Mouse (Mus musculus) urinary bladder, postnatal 14 days (tissue): Measurements from ENCODE around the gene Arf3.

Experiments used
- DNase-seq: peaks from one replicate; pipeline ENCODE4 v3.0.0; 2021; ENCODE audit warnings: low spot score

The Arf3 gene

DNA sequence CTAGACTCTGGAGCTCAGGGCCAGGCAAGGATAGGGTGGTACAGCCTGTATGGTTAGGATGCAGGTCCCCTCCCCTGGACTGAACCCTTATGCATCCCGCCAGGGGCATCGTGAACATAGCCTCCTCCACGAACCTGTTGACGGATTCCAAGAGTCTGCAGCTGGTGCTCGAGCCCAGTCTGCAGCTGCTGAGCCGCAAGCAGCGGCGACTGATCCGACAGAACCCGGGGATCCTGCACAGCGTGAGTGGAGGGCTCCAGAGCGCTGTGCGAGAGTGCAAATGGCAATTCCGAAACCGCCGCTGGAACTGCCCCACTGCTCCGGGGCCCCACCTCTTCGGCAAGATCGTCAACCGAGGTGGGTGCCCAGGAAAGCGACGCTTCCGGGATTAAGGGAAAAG lies 27.7 kb upstream of the Arf3 start:
- DNase-seq: no peak

DNA sequence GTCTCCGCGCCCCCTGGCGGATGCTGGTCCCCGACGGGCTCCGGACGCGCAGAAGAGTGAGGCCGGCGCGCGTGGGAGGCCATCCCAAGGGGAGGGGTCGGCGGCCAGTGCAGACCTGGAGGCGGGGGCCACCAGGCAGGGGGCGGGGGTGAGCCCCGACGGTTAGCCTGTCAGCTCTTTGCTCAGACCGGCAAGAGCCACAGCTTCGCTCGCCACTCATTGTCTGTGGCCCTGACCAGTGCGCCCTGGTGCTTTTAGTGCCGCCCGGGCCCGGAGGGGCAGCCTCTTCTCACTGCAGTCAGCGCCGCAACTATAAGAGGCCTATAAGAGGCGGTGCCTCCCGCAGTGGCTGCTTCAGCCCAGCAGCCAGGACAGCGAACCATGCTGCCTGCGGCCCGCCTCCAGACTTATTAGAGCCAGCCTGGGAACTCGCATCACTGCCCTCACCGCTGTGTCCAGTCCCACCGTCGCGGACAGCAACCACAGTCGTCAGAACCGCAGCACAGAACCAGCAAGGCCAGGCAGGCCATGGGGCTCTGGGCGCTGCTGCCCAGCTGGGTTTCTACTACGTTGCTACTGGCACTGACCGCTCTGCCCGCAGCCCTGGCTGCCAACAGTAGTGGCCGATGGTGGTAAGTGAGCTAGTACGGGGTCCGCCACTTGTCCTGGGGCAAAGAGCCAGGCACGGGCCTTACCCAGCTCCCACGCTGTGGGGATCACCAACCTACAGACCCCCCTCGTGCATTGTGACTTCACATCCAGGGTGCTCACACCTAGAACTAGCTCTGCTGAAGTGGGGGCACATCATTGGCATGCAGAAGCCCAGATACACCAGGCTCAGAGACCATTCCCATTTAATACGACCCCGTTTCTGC lies 26.9 kb upstream of the Arf3 start, which contains the start of gene Wnt1:
Gene Wnt1, plus strand, starts transcription at position 197 of the 875 bp plus-strand sequence.
- peak; percentile 55 for DNase-seq

DNA sequence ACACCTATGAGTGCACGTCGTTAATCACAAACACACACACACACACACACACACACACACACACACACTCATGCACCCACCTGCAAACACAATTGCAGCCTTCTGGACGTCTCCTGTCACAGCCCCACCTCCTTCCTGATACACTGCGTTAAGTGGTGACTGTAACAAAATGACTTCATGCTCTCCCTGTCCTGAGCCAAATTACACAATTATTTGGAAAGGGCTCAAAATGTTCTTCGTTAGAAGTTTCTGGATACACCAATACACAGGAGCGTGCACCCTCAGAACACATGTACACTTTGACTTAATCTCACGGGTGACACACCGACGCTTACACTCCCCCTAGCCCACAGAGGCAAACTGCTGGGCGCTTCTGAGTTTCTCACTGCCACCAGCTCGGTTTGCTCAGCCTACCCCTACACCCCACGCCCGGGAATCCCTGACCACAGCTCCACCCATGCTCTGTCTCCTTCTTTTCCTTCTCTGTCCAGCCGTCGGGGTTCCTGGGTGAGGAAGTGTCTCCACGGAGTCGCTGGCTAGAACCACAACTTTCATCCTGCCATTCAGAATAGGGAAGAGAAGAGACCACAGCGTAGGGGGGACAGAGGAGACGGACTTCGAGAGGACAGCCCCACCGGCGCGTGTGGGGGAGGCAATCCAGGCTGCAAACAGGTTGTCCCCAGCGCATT lies 26.1 kb upstream of the Arf3 start:
- no peak for DNase-seq

DNA sequence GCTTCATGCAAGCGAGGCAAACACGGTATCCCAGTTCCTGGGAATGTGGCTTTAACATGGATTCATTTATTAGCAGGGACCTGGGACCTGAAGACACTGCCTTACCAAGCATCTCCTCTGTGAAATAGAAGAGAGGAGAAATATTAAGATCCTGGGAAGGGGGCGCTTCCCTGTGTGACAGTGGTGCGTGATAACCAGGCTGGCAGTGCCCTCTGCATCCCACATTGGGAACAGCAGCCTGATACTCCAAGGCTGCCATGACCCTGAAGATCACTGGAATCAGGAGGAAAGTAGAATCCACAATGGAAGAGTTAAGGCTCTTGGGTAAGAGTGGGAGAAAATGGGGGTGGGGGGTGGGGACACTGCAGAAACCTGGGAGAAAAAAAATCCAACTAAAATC lies 24.9 kb upstream of the Arf3 start:
- DNase-seq: no peak

DNA sequence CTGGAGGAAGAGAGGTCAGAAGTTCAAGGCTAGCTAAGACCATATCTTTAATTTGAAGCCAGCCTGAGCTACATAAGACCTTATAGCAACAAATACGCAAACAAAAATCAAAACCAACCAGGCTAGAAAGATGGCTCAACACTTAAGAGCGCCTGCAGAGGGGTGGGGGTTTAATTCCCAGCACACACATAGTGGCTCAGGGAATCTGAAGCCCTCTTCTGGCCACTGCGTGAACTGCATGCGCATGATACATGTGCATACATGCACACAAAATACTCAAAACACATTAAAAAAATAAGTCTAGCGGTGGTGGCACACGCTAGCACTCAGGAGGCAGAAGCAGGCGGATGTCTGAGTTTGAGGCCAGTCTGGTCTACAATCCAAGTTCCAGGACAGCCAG lies 22.7 kb upstream of the Arf3 start:
- no peak for DNase-seq

DNA sequence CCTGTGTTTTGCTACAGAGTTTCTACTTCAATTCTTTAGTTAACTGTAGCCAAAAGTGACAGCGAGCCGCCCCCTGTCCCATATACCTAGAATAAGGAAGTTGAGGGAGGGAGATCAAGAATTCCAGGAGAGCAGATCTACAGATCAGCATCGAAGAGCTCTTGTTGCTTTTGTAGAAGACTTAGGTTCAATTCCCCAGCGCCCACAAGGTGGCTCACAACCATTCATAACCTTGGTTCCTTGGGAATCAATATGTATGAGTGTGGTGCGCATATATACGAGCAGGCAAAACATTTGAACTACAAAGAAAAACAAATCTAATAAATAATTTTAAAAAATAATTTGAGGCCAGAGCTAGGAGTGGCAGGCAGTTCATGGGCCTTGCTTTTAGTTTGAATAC lies 18.2 kb upstream of the Arf3 start:
- DNase-seq: no peak

DNA sequence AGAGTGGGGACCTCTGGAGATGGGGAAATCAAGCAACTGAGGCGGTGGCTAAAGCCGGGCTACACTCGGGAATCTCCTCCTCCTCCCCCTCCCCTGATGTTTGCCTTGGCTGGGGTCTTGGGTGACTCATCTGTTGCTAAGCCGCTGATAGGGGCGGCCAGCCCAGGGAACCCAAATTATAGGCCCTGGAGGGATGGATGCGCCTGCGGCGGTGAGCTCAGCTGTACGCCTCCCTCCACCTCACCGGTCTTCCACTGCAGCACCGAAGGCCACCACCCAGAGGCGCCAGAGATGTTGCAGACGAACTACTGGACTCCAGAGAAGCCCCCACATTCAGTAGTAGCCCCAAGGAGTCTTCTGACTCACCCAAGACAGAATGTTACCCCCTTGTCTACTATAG lies 17.6 kb upstream of the Arf3 start:
- DNase-seq: peak; percentile 62

DNA sequence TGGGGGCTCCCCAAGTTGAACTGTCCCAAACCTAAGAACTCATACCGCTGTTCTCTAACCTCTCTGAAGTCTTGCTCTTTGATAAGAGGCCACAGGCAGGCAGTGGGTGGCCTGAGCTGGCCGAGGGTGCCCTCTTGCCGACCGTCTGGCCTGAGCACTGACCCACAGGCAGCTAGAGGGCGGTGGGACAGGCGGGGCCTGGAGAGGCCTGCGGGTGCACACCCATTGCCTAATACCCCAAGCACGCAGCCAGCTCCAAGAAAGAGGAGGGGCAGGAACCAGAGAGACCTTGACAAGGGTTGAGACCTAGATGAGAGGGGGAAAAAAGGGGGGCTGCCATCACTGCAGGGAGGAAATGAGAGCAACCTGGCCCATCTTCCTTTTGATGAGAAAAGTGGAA lies 17.1 kb upstream of the Arf3 start:
- DNase-seq: peak; percentile 53

DNA sequence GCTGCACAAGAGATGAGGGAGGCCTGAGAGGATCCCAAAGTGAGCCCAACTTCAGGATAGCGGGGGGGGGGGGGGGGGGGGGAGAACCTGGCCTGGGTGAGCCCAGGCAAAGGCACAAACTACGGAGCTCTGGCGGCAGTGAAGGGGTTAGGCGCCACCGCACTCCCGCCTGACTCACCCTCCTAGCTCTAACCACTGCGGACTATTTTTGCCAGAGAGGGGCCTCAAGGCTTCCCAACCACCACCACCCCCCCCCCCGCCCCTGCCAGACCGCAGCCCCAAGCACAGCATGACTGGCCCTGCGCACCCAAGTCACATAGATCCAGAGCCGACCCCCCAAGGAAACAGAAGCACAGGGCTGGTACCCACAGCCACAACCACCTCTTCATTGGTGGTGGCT lies 15.8 kb upstream of the Arf3 start:
- no peak for DNase-seq

DNA sequence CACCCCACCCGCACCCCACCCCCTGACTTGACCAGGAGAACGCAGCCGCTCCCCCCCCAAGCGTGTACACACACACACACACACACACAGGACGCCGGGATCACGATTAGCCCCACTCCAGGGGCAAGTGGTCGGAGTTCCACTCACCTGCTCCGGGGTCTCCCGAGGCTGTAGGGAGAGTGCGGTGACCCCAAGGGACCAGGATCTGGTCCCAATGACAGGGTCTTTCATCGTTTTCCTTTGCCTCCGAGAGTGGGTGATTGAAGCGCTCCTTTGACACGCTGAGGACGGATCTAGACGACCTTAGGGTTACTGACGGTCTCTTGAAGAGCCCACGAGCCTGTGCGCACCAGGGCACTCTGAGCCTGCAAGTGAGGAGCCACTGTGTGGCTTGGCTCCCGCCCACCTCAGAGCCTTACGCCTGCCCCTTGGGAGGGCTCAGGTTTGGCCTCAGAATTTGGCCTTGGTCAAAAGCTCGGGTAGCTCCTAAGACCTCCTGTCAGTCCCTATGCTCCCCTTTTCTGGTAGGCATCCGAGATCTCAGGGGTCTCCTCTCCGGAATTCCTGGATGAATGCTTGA lies 15.3 kb upstream of the Arf3 start:
- no peak for DNase-seq

DNA sequence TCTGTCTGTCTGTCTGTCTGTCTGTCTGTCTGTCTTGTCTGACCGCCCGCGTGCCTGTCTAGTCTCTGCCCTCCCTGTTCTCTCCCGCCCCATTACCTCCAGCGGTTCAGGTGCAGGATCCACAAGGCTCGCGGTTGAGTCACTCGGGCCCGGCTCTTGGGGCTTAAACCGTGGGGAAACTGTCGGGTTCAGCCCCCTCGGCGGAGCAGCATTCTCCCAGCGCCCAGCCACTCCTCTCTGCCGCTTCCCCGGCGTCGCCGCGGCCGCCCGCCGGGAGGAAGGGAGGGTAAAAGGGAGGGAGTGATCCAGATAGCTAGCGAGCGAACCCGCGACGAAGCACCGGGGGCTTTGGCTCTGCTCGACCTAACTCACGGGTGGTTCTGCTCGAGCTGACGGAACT lies 14.7 kb upstream of the Arf3 start, which contains the start of gene Wnt10b:
Gene Wnt10b, minus strand, starts transcription at position 389 of the 400 bp plus-strand sequence.
- no peak for DNase-seq

DNA sequence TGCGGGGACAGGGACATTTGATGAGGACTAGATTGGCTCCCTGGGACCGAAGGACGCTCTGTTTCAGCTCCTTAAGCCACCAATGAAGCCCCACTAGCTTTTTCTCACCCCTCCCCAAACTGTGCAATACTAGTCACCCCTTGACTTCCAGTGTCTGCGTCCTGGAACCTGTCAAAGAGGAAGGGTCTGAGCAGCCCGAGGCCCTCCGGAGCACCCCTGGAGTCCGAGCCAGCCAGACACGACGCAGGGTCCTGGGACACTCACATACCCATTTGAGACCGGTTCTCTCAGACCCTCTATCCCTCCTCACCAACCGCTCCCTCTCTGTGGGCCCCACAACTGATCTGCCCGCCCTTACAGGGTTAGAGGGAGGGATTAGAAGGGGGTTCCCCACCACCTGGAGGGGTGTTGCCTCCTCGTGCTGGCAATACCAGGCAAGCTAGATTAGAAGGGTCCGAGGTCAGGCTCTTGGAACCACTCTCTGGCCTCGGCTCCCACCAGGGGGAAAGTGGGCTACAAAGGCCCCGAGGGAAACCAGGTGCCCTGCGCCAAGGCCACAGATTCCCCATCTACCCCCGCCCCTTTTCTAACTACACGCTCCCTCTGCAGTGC lies 14.1 kb upstream of the Arf3 start:
- DNase-seq: no peak

DNA sequence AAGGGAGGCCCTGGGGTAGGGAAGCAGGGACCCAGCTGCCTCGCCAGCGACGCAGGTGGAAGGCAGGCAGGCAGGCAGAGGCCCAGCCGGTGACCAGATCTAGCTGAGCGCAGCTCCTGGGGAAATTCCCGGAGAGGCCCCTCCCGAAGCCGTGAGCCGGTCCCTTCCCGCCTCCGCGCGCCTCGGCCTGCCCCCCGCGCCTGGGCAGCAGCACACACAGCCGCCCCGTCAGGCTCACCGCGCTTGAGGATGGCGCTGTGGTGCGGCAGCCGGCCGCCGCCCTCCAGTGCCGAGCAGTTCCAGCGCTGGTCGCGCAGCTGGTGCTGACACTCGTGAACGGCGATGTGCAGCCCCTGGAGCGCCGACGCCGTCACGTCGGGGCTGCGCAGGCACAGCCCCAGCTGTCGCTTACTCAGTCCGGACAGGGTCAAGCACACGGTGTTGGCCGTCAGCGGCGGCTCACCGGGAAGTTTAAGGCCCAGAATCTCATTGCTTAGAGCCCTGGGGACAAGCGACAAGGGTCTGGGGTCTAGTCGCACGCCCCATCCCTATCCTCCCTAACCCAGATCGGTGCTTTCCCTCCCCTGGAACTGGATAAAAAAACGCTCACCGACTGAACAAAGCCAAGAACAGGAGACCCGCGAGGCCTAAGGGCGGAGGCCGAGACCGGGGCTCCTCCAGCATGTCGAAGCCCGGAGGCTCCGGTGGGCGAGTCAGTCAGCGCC lies 13.4 kb upstream of the Arf3 start:
- DNase-seq: peak; percentile 49

DNA sequence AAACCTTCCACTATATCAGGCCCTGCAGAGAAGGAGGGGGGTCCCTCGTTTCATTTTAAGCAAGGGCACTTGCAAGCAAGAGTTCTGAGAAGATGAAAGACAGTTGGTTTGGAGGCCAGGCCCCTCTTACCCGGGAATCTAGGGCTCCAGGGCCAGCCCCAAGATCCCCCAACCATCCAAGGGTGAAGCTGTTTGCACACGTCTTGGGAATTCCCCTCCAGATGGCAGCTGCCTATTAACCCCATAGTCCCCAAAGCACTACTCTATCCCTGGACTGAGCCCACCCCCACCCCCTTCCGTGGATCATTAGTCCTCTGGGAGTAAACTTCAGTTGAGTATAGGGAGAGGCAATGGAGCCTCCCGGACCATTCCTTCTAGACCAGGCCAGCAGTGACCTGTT lies 12.5 kb upstream of the Arf3 start:
- DNase-seq: no peak

DNA sequence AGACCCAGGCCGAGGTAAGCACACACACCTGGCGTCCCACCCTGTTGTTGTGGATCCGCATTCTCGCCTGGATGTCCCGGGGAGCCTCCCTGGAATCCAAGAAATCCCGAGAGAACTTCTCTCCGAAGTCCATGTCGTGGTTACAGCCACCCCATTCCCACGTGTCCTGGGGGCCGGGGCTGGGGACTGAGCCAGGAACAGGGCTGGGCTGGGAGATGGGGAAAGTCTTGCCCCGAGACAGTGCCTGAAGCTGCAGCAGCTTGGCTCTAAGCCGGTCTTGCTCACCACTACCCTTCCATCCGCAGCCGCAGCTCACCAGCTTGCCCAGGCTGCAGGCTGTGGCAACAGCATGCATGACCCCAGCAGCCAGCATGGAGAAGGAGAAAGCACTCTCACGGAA lies 11.1 kb upstream of the Arf3 start:
- no peak for DNase-seq

DNA sequence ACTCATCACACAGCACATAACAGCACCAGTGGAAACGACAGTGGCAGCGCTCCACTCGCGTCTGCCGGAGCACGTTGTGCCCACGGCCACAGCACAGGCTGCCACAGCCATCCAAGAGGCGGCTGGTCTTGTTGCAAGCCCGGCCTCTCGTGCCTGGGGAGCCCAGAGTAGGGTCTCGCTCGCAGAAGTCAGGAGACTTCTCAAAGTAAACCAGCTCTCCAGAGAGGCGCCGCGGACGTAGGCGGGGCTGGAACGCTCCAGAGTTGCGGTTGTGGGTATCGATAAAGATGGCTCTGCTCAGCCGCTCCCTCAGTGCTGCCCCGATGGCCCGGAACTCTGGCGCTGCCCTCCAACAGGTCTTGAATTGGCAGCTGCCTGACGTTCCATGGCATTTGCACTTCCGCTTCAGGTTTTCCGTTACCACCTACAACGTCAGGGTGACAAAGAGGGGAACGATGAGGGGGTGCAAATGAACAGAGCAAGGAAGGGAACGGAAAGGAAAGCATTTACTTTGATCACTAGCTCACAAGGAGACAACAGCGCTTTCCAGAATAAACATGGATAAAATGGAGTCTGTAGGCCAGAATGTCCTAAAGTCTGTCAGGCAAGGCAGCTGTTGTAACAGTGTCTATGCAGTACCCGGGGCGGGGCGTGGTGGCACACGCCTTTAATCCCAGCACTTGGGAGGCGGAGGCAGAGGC lies 9.6 kb upstream of the Arf3 start:
- DNase-seq: no peak

DNA sequence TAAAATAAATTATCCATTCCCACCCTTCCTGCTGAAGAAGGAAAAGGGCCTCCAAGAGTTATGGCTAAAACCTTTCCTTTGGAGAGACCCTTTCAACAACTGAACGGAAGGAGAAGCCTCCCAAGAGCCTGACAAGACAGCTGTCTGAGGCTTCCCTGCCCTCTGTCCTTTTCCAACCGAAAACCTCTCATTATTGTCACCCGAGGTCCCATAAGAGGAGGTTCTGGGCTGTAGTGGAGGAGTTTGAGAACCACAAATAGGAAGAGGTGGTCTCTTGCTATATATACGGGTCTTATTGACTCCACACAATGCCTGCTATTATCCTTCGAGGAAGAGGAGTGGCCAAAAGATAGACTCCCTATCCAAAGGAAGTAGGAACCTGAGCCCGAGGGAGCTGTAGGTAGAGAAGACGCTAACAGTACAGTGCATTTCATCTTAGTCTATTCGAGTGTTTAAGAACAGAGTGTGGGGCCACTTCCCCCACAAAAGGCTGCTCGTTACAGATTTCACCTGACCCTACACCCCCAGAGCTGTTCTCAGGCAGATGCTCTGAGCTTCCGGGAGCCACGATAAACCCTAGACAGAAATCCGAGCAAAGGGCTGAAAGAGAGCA lies 8.9 kb upstream of the Arf3 start:
- no peak for DNase-seq

DNA sequence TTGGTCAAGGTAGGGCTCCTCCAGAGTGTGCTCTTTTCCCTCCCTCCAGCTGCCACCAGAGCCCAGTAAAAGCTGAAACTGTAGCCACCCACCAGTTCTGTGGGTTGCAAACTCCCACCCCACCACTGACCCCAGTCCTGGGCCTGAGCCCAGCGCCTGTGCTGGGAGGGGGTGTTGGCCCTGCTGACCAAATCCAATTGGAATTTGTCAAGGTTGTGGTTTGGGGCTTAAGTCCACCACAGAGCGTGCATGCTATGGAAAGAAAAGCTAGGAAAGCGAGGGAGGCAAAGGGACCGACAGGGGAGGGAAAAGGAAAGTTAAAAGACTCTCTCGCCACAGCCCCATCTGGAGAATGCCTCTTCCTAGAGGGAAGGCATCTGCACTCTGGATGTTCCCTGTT lies 5.2 kb upstream of the Arf3 start:
- DNase-seq: no peak

DNA sequence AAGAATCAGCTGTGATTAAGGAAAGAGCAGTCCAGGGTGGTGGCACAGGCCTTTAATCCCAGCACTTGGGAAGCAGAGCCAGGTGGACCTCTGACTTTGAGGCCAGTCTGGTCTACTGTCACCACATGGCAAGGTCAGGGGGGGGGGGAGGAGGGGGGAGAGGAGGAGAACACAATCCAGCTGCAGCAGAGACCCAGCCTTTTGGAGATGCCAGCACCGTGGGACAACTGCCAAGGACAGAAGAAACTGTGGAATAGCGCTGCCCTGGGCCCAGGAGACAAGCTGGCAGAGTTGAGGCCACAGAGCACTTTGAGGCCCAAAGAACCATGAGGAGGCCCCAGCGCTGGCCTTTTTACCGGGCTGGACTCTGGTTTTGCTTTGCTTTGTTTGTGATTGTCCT lies 2.9 kb upstream of the Arf3 start:
- DNase-seq: no peak

DNA sequence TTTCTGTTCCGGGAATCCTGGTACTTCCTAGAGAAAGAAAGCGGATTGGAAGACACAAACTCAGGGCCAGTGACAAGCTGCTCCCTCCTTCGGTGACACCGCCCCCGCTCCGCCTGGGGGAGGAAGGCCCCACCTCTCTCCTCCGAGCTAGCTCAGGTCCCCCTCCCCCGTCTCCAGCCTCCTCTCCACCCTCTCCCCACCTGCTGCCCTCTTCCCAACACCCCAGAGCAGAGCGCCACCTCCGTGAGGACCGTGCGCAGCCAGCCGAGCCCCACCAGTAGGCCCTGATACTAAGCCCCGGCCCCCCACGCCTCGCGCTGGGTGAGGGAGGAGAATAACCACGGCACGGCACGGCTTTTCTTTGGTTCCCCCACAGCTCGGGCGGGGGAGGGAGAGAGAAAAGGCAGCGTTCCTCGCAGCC lies 803 bp downstream of the Arf3 start:
- peak; percentile 83 for DNase-seq

DNA sequence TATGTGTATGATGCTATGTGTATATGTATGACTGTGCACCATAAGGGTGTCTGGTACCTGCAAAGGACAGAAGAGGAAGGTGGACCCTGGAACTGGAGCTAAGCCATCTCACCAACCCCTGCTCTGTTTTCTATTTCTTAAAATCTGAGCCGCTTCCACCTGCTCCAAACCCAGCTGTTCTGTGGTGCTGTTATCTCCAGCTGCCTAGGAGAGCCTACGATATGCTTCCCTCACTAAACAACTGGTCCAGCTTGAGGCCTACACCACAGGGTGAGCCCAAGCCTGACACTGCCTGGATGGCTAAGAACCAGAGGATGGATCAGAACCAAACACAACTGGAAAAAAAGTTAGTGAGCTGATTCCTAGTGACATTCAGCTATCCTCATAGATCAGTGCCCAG lies 8.9 kb downstream of the Arf3 start:
- no peak for DNase-seq
